Mouse (Mus musculus) midbrain, embryonic 10.5 days (tissue): ENCODE data around the gene Tmem178. TPM values are rescaled to one million over a fixed set of nuclear protein-coding genes. Genes with fewer than 3 reads are reported as not detected.

Experiments
- DNase-seq: peaks from one replicate; pipeline ENCODE4 v3.0.0-alpha.2; 2017; ENCODE audit warnings: low spot score
- H3K27ac ChIP-seq: fragments of 300-500 bp; sonication (generic); replicated peaks from 2 replicates; pipeline ENCODE4 v1.5.1; 2016; ENCODE audit warnings: mild to moderate bottlenecking
- H3K27me3 ChIP-seq: fragments of 300-500 bp; sonication (generic); 2 replicates; pipeline ENCODE4 v1.6.1; 2016; ENCODE audit warnings: low read depth, mild to moderate bottlenecking; ENCODE audit not compliant: poor library complexity, severe bottlenecking
- H3K36me3 ChIP-seq: fragments of 300-500 bp; sonication (generic); 2 replicates; pipeline ENCODE4 v1.6.1; 2016; ENCODE audit warnings: mild to moderate bottlenecking, moderate library complexity
- H3K4me1 ChIP-seq: fragments of 300-500 bp; sonication (generic); 2 replicates; pipeline ENCODE4 v1.6.1; 2016
- H3K4me3 ChIP-seq: fragments of 300-500 bp; sonication (generic); 2 replicates; pipeline ENCODE4 v1.5.1; 2016; ENCODE audit warnings: mild to moderate bottlenecking, moderate library complexity
- H3K9me3 ChIP-seq: fragments of 300-500 bp; sonication (generic); replicated peaks from 2 replicates; pipeline ENCODE4 v1.6.1; 2016; ENCODE audit warnings: mild to moderate bottlenecking
- WGBS: fragments of 180-500 bp; shearing (Covaris S2); methylation state at CpG from one replicate; pipeline ENCODE4 v1.1.7; 2016; 5-methylcytosine and 5-hydroxymethylcytosine counted together
- polyA plus RNA-seq: library from polyadenylated mRNA; unstranded; fragments of >200 nt; fragmentation: Nextera tagmentation; extraction: Ambion mirVana; gene quantifications from 2 replicates; pipeline ENCODE4 v1.2.1, GENCODE M21; 2016

Gene Tmem178
- polyA plus RNA-seq, 1 experiment from 2014 or later: 6.4 TPM

GRCm38 (mm10) chr17:80981721-80982411 is 37.4 kb downstream of the Tmem178 start:
- 77% methylated on average over 12 of the region's 12 CpGs for WGBS
- no peak for DNase-seq
- Histone ChIP-seq H3K9me3 (no peaks in the 10 kb centered on the region), H3K27me3 (no peaks in the 10 kb centered on the region), H3K4me3 (no peak overlapping the region), H3K4me1 (peaks cover 16% of the 10 kb centered on the region), H3K27ac (peak overlapping the region; percentile 62), H3K36me3 (no peaks in the 10 kb centered on the region)

GRCm38 (mm10) chr17:80982412-80982787 is 38.0 kb downstream of the Tmem178 start:
- Histone ChIP-seq H3K4me1 (peaks cover 16% of the 10 kb centered on the region), H3K9me3 (no peaks in the 10 kb centered on the region), H3K27me3 (no peaks in the 10 kb centered on the region), H3K36me3 (no peaks in the 10 kb centered on the region), H3K27ac (peak overlapping the region; percentile 62), H3K4me3 (no peak overlapping the region)
- DNase-seq: peak; percentile 71
- 15% methylated on average over 8 of the region's 8 CpGs for WGBS

GRCm38 (mm10) chr17:80982976-80983375 is 38.5 kb downstream of the Tmem178 start:
- Histone ChIP-seq H3K4me3 (no peak overlapping the region), H3K9me3 (no peaks in the 10 kb centered on the region), H3K27ac (no peak overlapping the region; the same call in 1 of the 2 replicates), H3K4me1 (peaks cover 16% of the 10 kb centered on the region), H3K27me3 (no peaks in the 10 kb centered on the region), H3K36me3 (no peaks in the 10 kb centered on the region)
- no peak for DNase-seq
- WGBS: 84% methylated on average over 10 of the region's 10 CpGs

GRCm38 (mm10) chr17:80991535-80992127 is 47.2 kb downstream of the Tmem178 start:
- DNase-seq: no peak
- Histone ChIP-seq H3K4me3 (no peak overlapping the region), H3K4me1 (0 out of 2 replicates have a peak, but pooled peaks cover 5% of the 10 kb centered on the region), H3K9me3 (0 out of 2 replicates have a peak, but pooled peaks cover 6% of the 10 kb centered on the region), H3K36me3 (peaks cover 6% of the 10 kb centered on the region), H3K27ac (no peak overlapping the region), H3K27me3 (no peaks in the 10 kb centered on the region)
- WGBS: 88% methylated on average over 8 of the region's 8 CpGs

GRCm38 (mm10) chr17:80997226-80997625 is 52.8 kb downstream of the Tmem178 start:
- WGBS: 83% methylated on average over 2 of the region's 2 CpGs
- 0 out of 2 replicates have a peak, but pooled peaks cover 7% of the 10 kb centered on the region for H3K9me3 ChIP-seq
- no peaks in the 10 kb centered on the region for H3K27me3 ChIP-seq
- no peak overlapping the region for H3K27ac ChIP-seq
- H3K4me1 ChIP-seq: peaks cover 21% of the 10 kb centered on the region
- H3K4me3 ChIP-seq: no peak overlapping the region
- H3K36me3 ChIP-seq: peaks cover 7% of the 10 kb centered on the region
- no peak for DNase-seq

- no peak overlapping the region for H3K27ac ChIP-seq
- WGBS: 47% methylated on average over 6 of the region's 6 CpGs
- H3K36me3 ChIP-seq: peaks cover 7% of the 10 kb centered on the region
- DNase-seq: peak; percentile 20
- peaks cover 21% of the 10 kb centered on the region for H3K4me1 ChIP-seq
- H3K9me3 ChIP-seq: 0 out of 2 replicates have a peak, but pooled peaks cover 7% of the 10 kb centered on the region
- no peak overlapping the region for H3K4me3 ChIP-seq
- H3K27me3 ChIP-seq: no peaks in the 10 kb centered on the region
Observed at GRCm38 (mm10) chr17:80998958-80999357, 54.5 kb downstream of the Tmem178 start.

GRCm38 (mm10) chr17:81001010-81001409 is 56.6 kb downstream of the Tmem178 start:
- H3K4me3 ChIP-seq: no peak overlapping the region
- H3K27ac ChIP-seq: no peak overlapping the region
- 78% methylated on average over 12 of the region's 12 CpGs for WGBS
- H3K36me3 ChIP-seq: peaks cover 7% of the 10 kb centered on the region
- no peaks in the 10 kb centered on the region for H3K27me3 ChIP-seq
- peaks cover 21% of the 10 kb centered on the region for H3K4me1 ChIP-seq
- DNase-seq: no peak
- H3K9me3 ChIP-seq: 0 out of 2 replicates have a peak, but pooled peaks cover 7% of the 10 kb centered on the region

GRCm38 (mm10) chr17:81001647-81002046 is 57.2 kb downstream of the Tmem178 start:
- WGBS: 62% methylated on average over 4 of the region's 4 CpGs
- Histone ChIP-seq H3K27me3 (no peaks in the 10 kb centered on the region), H3K27ac (no peak overlapping the region), H3K4me1 (peaks cover 23% of the 10 kb centered on the region), H3K36me3 (peaks cover 2% of the 10 kb centered on the region; the same call in 1 of the 2 replicates), H3K4me3 (no peak overlapping the region), H3K9me3 (0 out of 2 replicates have a peak, but pooled peaks cover 1% of the 10 kb centered on the region)
- no peak for DNase-seq

- H3K9me3 ChIP-seq: no peaks in the 10 kb centered on the region
- no peak for DNase-seq
Observed at GRCm38 (mm10) chr17:81002130-81002529, 57.7 kb downstream of the Tmem178 start.

GRCm38 (mm10) chr17:81004454-81004853 is 60.0 kb downstream of the Tmem178 start:
- no peaks in the 10 kb centered on the region for H3K27me3 ChIP-seq
- H3K36me3 ChIP-seq: no peaks in the 10 kb centered on the region
- H3K4me3 ChIP-seq: no peak overlapping the region
- H3K27ac ChIP-seq: no peak overlapping the region
- 92% methylated on average over 11 of the region's 11 CpGs for WGBS
- H3K4me1 ChIP-seq: peaks cover 13% of the 10 kb centered on the region; the same call in 1 of the 2 replicates
- no peak for DNase-seq
- H3K9me3 ChIP-seq: no peaks in the 10 kb centered on the region

More at GRCm38 (mm10) chr17:81002130-81002529, 57.7 kb downstream of the Tmem178 start:
- no peaks in the 10 kb centered on the region for H3K27me3 ChIP-seq
- 87% methylated on average over 5 of the region's 5 CpGs for WGBS
- no peak overlapping the region for H3K27ac ChIP-seq
- H3K4me3 ChIP-seq: no peak overlapping the region
- peaks cover 23% of the 10 kb centered on the region for H3K4me1 ChIP-seq
- H3K36me3 ChIP-seq: no peaks in the 10 kb centered on the region

- no peak for DNase-seq
- H3K9me3 ChIP-seq: no peaks in the 10 kb centered on the region
- no peaks in the 10 kb centered on the region for H3K27me3 ChIP-seq
- no peaks in the 10 kb centered on the region for H3K36me3 ChIP-seq
- H3K27ac ChIP-seq: no peak overlapping the region
- WGBS: 85% methylated on average over 8 of the region's 8 CpGs
- H3K4me1 ChIP-seq: peaks cover 19% of the 10 kb centered on the region
- H3K4me3 ChIP-seq: no peak overlapping the region
Observed at GRCm38 (mm10) chr17:81005292-81005691, 60.9 kb downstream of the Tmem178 start.

GRCm38 (mm10) chr17:81009112-81009511 is 64.7 kb downstream of the Tmem178 start:
- Histone ChIP-seq H3K9me3 (no peaks in the 10 kb centered on the region), H3K4me3 (no peak overlapping the region), H3K27ac (no peak overlapping the region), H3K27me3 (no peaks in the 10 kb centered on the region), H3K36me3 (no peaks in the 10 kb centered on the region), H3K4me1 (peaks cover 21% of the 10 kb centered on the region)
- 90% methylated on average over 10 of the region's 10 CpGs for WGBS
- no peak for DNase-seq

GRCm38 (mm10) chr17:81010199-81010598 is 65.8 kb downstream of the Tmem178 start:
- Histone ChIP-seq H3K27me3 (no peaks in the 10 kb centered on the region), H3K4me1 (peaks cover 21% of the 10 kb centered on the region), H3K27ac (no peak overlapping the region), H3K9me3 (no peaks in the 10 kb centered on the region), H3K36me3 (no peaks in the 10 kb centered on the region), H3K4me3 (no peak overlapping the region)
- 86% methylated on average over 3 of the region's 3 CpGs for WGBS
- DNase-seq: no peak
